Mouse (Mus musculus): ENCODE data around the gene Xkr8. TPM values are rescaled to one million over a fixed set of nuclear protein-coding genes. Genes with fewer than 3 reads are reported as not detected.

Xkr8 gene
- total and polyA plus RNA-seq, 3 experiments, result 3.8 to 8.6 (median 4.9) TPM

DNA sequence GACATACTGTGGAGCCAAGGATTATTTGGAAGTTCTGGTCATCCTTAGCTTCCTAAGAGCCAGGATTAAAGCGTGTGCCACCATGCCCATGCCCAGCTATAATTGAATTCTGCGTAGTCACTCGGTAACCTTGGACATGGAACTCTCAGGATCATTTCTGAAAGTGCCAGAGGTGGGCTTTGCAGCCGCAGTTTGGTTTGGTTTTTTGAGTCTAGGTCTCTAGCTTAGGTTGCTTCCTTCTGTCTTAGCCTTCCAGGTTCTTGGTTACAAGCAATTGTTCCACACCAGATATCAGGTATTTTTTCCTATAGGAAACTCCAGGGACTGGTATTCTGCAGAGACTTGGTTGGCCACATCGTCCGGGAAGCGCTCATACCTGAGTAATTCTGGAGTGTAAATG, 19.2 kb downstream of the Xkr8 start:
- DNase-seq (ENCODE audit: extremely low read depth), result no peak
- dilution Hi-C loops (cut with MboI; ENCODE audit: extremely low pct_ligation_motif_present, extremely low pct_unique_long_range_greater_than_20kb, low sequenced_read_pairs), result no loop called here
- TF ChIP-seq CHD1 (IDR thresholded peaks at IDR 0.05; ENCODE audit: low read depth, low read length) (no peak), TCF12 (IDR thresholded peaks at IDR 0.05; ENCODE audit: low read depth, low read length) (no peak), POLR2A (IDR thresholded peaks at IDR 0.05; ENCODE audit: low read depth, low read length) (no peak), MEF2A (IDR thresholded peaks at IDR 0.05; ENCODE audit: borderline replicate concordance, low read depth, low read length) (no peak), MAX (IDR thresholded peaks at IDR 0.05; ENCODE audit: low read length) (no peak), BHLHE40 (IDR thresholded peaks at IDR 0.05; ENCODE audit: low read depth, low read length) (no peak), JUN (IDR thresholded peaks at IDR 0.05; ENCODE audit: insufficient read depth, low read depth, low read length) (no peak), ELF1 (IDR thresholded peaks at IDR 0.05; ENCODE audit: low read depth, low read length) (no peak), ZNF384 (IDR thresholded peaks at IDR 0.05; ENCODE audit: low read depth, low read length) (no peak), MAFK (IDR thresholded peaks at IDR 0.05; ENCODE audit: insufficient replicate concordance, low read length) (no peak), MAZ (IDR thresholded peaks at IDR 0.05; ENCODE audit: low read depth, low read length) (no peak), KAT2A (IDR thresholded peaks at IDR 0.05; ENCODE audit: insufficient replicate concordance, low read length) (no peak), ZMIZ1 (IDR thresholded peaks at IDR 0.05; ENCODE audit: low read depth, low read length) (no peak), E2F4 (IDR thresholded peaks at IDR 0.05; ENCODE audit: insufficient replicate concordance, low read depth, low read length) (no peak)

DNA sequence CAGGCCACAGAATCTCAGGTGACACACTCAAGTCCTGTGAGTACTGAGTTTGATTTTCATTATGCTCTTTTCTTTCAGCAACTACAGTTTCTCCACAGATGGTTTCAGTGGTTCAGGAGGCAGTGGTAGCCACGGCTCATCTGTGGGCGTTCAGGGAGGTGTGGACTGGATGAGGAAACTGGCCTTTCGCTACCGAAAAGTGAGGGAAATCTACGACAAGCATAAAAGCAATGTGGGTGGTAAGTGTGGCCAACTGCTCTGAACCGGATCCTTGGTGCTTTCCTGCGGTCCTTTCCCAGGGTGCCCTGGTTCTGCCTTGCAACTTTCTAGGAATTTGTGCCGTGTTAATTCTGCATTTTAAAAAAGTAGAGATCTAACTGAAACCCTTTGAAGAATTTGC, 25.5 kb downstream of the Xkr8 start:
- Histone ChIP-seq H3K36me3 (replicated peaks in 1 of 2; ENCODE audit: control insufficient read depth in 1 of 2, insufficient read depth in 1 of 2, low read length in 1 of 2) (peaks cover 62 to 85% of the 10 kb centered on the region in 2 experiments), H3K27me3 (replicated peaks) (no peaks in the 10 kb centered on the region), H3K4me2 (ENCODE audit: insufficient read depth, low read depth, poor library complexity, severe bottlenecking) (no peak overlapping the region), H3K9me3 (replicated peaks; ENCODE audit: low read length) (no peaks in the 10 kb centered on the region), H3K4me3 (replicated peaks in 1 of 3; ENCODE audit: low read depth in 2 of 3, low read length in 2 of 3, poor library complexity in 1 of 3) (no peak overlapping the region), H3K9ac (ENCODE audit: insufficient read depth, low read depth) (no peak overlapping the region), H3K79me2 (replicated peaks; ENCODE audit: control insufficient read depth, extremely low read depth, insufficient read depth, poor library complexity, severe bottlenecking) (no peaks in the 10 kb centered on the region), H3K4me1 (ENCODE audit: control insufficient read depth in 1 of 2, insufficient read depth in 2 of 2) (no peaks in the 10 kb centered on the region), H3K27ac (ENCODE audit: insufficient read depth, low read depth) (no peak overlapping the region)
- TF ChIP-seq POLR2A (IDR thresholded peaks at IDR 0.05; ENCODE audit: low read depth, low read length), result no peak
- TF ChIP-seq EP300 (IDR thresholded peaks at IDR 0.05; ENCODE audit: low read length), result no peak
- dilution Hi-C loops (cut with MboI; ENCODE audit: extremely low pct_ligation_motif_present, extremely low pct_unique_long_range_greater_than_20kb, low sequenced_read_pairs) (no loop called here), in situ Hi-C loops (cut with MboI; ENCODE audit: low pct_ligation_motif_present, low pct_unique_long_range_greater_than_20kb, low sequenced_read_pairs) (no loop called here)
- no peak for DNase-seq (ENCODE audit: extremely low read depth)

More for the DNA sequence above, 19.2 kb downstream of the Xkr8 start:
- Histone ChIP-seq H3K9ac (ENCODE audit: insufficient read depth, low read depth) (no peak overlapping the region), H3K4me3 (replicated peaks in 1 of 3; ENCODE audit: low read depth in 2 of 3, low read length in 2 of 3, poor library complexity in 1 of 3) (no peak overlapping the region), H3K27ac (ENCODE audit: insufficient read depth, low read depth) (no peak overlapping the region), H3K27me3 (replicated peaks) (no peaks in the 10 kb centered on the region), H3K79me2 (replicated peaks; ENCODE audit: control insufficient read depth, extremely low read depth, insufficient read depth, poor library complexity, severe bottlenecking) (no peaks in the 10 kb centered on the region), H3K4me1 (ENCODE audit: control insufficient read depth in 1 of 2, insufficient read depth in 2 of 2) (no peaks in the 10 kb centered on the region), H3K4me2 (ENCODE audit: insufficient read depth, low read depth, poor library complexity, severe bottlenecking) (no peak overlapping the region), H3K36me3 (replicated peaks in 1 of 2; ENCODE audit: control insufficient read depth in 1 of 2, insufficient read depth in 1 of 2, low read length in 1 of 2) (peaks cover 48 to 68% of the 10 kb centered on the region in 2 experiments), H3K9me3 (replicated peaks; ENCODE audit: low read length) (no peaks in the 10 kb centered on the region)
- in situ Hi-C loops (cut with MboI; ENCODE audit: low pct_ligation_motif_present, low pct_unique_long_range_greater_than_20kb, low sequenced_read_pairs), result no loop called here
